Comparison of ENCODE assay signal across 17 mouse cellular contexts in the genomic region with DNA sequence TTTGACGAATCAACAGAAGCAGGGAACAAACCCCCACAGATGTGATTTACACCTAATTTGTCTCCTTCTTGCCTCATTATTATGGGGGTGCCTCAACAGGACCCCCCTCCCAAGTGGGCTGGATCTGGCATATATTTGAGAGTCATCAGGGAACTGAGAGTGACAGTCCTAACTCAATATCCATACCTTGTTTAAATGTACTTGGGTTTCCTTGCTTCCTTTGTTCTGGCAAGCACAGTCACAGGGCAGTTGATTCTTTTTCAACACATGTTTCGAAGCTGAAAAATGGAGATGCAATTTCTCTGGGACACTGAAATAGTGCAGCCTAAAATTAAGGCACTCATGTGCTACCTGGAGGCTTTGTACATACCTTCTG.
DNase-seq lines count a peak whose midpoint lies in the region; ATAC-seq and TF ChIP-seq lines count a peak whose summit lies in the region.
"Had no signal": no experiment of that assay in that cellular context is flagged by ENCODE, and none has a peak within 500 bp of the region (broad histone marks: within the 10 kb centered on the region; RNA-seq: fewer than 3 reads in every experiment).

No protein-coding gene starts in this region.

- H3K4me1 ChIP-seq in forebrain, embryonic 14.5 days (ENCODE audit: control insufficient read depth, insufficient read depth, low read length) = no peaks in the 10 kb centered on the region
- H3K4me1 ChIP-seq in forebrain, postnatal 0 days (ENCODE audit: insufficient read depth) = no peaks in the 10 kb centered on the region
- no peaks in the 10 kb centered on the region for H3K4me1 ChIP-seq in lung, embryonic 15.5 days
- peaks cover 6% of the 10 kb centered on the region for H3K4me1 ChIP-seq in midbrain, embryonic 13.5 days (replicated peaks)
- H3K4me1 ChIP-seq: neural tube, embryonic 12.5 days had no signal

- H3K9ac ChIP-seq in forebrain, embryonic 14.5 days (ENCODE audit: low read length) = peak overlapping the region; percentile 21; the same call in 1 of the 2 replicates
- no peak overlapping the region for H3K9ac ChIP-seq in forebrain, postnatal 0 days
- H3K9ac ChIP-seq in lung, embryonic 15.5 days = no peak overlapping the region
- H3K9ac ChIP-seq in midbrain, embryonic 13.5 days (replicated peaks) = no peak overlapping the region
- H3K9ac ChIP-seq: liver, postnatal 0 days; neural tube, embryonic 12.5 days had no signal

- 70% methylated on average over 2 of the region's 2 CpGs for WGBS in forebrain, embryonic 14.5 days
- WGBS in forebrain, postnatal 0 days = 65% methylated on average over 2 of the region's 2 CpGs
- 55% methylated on average over 2 of the region's 2 CpGs for WGBS in lung, embryonic 15.5 days
- WGBS in midbrain, embryonic 13.5 days = 81% methylated on average over 2 of the region's 2 CpGs

- no peak for ATAC-seq in forebrain, embryonic 14.5 days
- ATAC-seq in forebrain, postnatal 0 days = no peak
- no peak for ATAC-seq in lung, embryonic 15.5 days (ENCODE audit: borderline replicate concordance, extremely low read depth, low FRiP score, low TSS enrichment)
- ATAC-seq in midbrain, embryonic 13.5 days = no peak
- ATAC-seq: inflammation-experienced regulatory T-cells, adult 6 months; liver, postnatal 0 days had no signal

- no peak overlapping the region for H3K4me2 ChIP-seq in forebrain, embryonic 14.5 days (ENCODE audit: low read length)
- no peak overlapping the region for H3K4me2 ChIP-seq in forebrain, postnatal 0 days (ENCODE audit: low read depth)
- H3K4me2 ChIP-seq in lung, embryonic 15.5 days = peak overlapping the region; percentile 13; the same call in 1 of the 2 replicates
- no peak overlapping the region for H3K4me2 ChIP-seq in midbrain, embryonic 13.5 days (replicated peaks)
- H3K4me2 ChIP-seq: neural tube, embryonic 12.5 days had no signal

- no peaks in the 10 kb centered on the region for H3K9me3 ChIP-seq in forebrain, embryonic 14.5 days (replicated peaks; ENCODE audit: control insufficient read depth, low read length)
- no peaks in the 10 kb centered on the region for H3K9me3 ChIP-seq in forebrain, postnatal 0 days (ENCODE audit: low read length)
- H3K9me3 ChIP-seq in lung, embryonic 15.5 days = no peaks in the 10 kb centered on the region
- H3K9me3 ChIP-seq in midbrain, embryonic 13.5 days = no peaks in the 10 kb centered on the region
- H3K9me3 ChIP-seq: neural tube, embryonic 12.5 days had no signal

- H3K27me3 ChIP-seq in forebrain, embryonic 14.5 days (replicated peaks; ENCODE audit: control insufficient read depth, insufficient read depth, low read length) = no peaks in the 10 kb centered on the region
- H3K27me3 ChIP-seq in forebrain, postnatal 0 days (ENCODE audit: insufficient read depth, low read length) = no peaks in the 10 kb centered on the region
- no peaks in the 10 kb centered on the region for H3K27me3 ChIP-seq in lung, embryonic 15.5 days
- H3K27me3 ChIP-seq in midbrain, embryonic 13.5 days = no peaks in the 10 kb centered on the region
- H3K27me3 ChIP-seq: neural tube, embryonic 12.5 days had no signal

- H3K27ac ChIP-seq in forebrain, embryonic 14.5 days (ENCODE audit: low read depth, low read length) = peak overlapping the region; percentile 44
- no peak overlapping the region for H3K27ac ChIP-seq in forebrain, postnatal 0 days (ENCODE audit: low read depth, low read length)
- no peak overlapping the region for H3K27ac ChIP-seq in lung, embryonic 15.5 days
- H3K27ac ChIP-seq in midbrain, embryonic 13.5 days = peak overlapping the region; percentile 73
- H3K27ac ChIP-seq: kidney, postnatal 0 days; neural tube, embryonic 12.5 days had no signal

- no peak for TF ChIP-seq CTCF in forebrain, postnatal 0 days (IDR thresholded peaks at IDR 0.05; ENCODE audit: low read depth)

- no peaks in the 10 kb centered on the region for H3K36me3 ChIP-seq in forebrain, embryonic 14.5 days (ENCODE audit: control insufficient read depth, insufficient read depth, low read length)
- no peaks in the 10 kb centered on the region for H3K36me3 ChIP-seq in forebrain, postnatal 0 days (ENCODE audit: insufficient read depth)
- no peaks in the 10 kb centered on the region for H3K36me3 ChIP-seq in lung, embryonic 15.5 days
- H3K36me3 ChIP-seq in midbrain, embryonic 13.5 days = no peaks in the 10 kb centered on the region
- H3K36me3 ChIP-seq: neural tube, embryonic 12.5 days had no signal

- DNase-seq in forebrain, embryonic 14.5 days (ENCODE audit: low spot score) = no peak
- no peak for DNase-seq in forebrain, postnatal 0 days
- DNase-seq in lung, postnatal 14 days = no peak
- DNase-seq in cerebellum, postnatal 4 days (ENCODE audit: low spot score in 2 of 2) = no peak
- no peak for DNase-seq in adipocyte (ENCODE audit: low spot score)
- DNase-seq: adrenal gland, postnatal 36 days; cerebellum, adult 11 months; cerebellum, postnatal 10 days; gastrocnemius, postnatal 36 days; kidney, adult 2 months; liver, postnatal 0 days; lung, postnatal 10 days had no signal

- no peak overlapping the region for H3K4me3 ChIP-seq in forebrain, embryonic 14.5 days (ENCODE audit: low read depth, low read length)
- no peak overlapping the region for H3K4me3 ChIP-seq in forebrain, postnatal 0 days (ENCODE audit: low read depth, low read length)
- H3K4me3 ChIP-seq in lung, embryonic 15.5 days = no peak overlapping the region
- no peak overlapping the region for H3K4me3 ChIP-seq in midbrain, embryonic 13.5 days (replicated peaks)
- H3K4me3 ChIP-seq: neural tube, embryonic 12.5 days had no signal

Comparison
In these comparisons a context has a peak if more than half of its experiments do, and no peak if none do; other contexts are left out.
1. H3K27ac ChIP-seq: peak in forebrain, embryonic 14.5 days (single experiment) and midbrain, embryonic 13.5 days (single experiment); none in forebrain, postnatal 0 days (single experiment) and lung, embryonic 15.5 days (single experiment).